Mouse (Mus musculus) hindbrain, embryonic 10.5 days (tissue): ENCODE results near the gene Npas2. TPM values are rescaled to one million over a fixed set of nuclear protein-coding genes. Genes with fewer than 3 reads are reported as not detected.
A peak's percentile ranks its signal among the peaks of the same experiment; 100 is the strongest.

ENCODE experiments used
- DNase-seq: peaks from one replicate; pipeline ENCODE4 v3.0.0-alpha.2; 2017; ENCODE audit warnings: low spot score
- H3K27ac ChIP-seq: fragments of 300-500 bp; sonication (generic); 2 replicates; pipeline ENCODE4 v1.5.1; 2016; ENCODE audit warnings: mild to moderate bottlenecking, moderate library complexity
- H3K27me3 ChIP-seq: fragments of 300-500 bp; sonication (generic); 2 replicates; pipeline ENCODE4 v1.6.1; 2016; ENCODE audit warnings: mild to moderate bottlenecking; ENCODE audit not compliant: poor library complexity, insufficient read depth, severe bottlenecking
- H3K36me3 ChIP-seq: fragments of 300-500 bp; sonication (generic); 2 replicates; pipeline ENCODE4 v1.6.1; 2016; ENCODE audit warnings: mild to moderate bottlenecking, moderate library complexity
- H3K4me1 ChIP-seq: fragments of 300-500 bp; sonication (generic); replicated peaks from 2 replicates; pipeline ENCODE4 v1.6.1; 2016; ENCODE audit warnings: mild to moderate bottlenecking
- H3K4me3 ChIP-seq: fragments of 300-500 bp; sonication (generic); 2 replicates; pipeline ENCODE4 v1.5.1; 2016; ENCODE audit warnings: mild to moderate bottlenecking, moderate library complexity
- H3K9me3 ChIP-seq: fragments of 300-500 bp; sonication (generic); 2 replicates; pipeline ENCODE4 v1.6.1; 2016; ENCODE audit warnings: mild to moderate bottlenecking, moderate library complexity
- WGBS: fragments of 180-500 bp; shearing (Covaris S2); methylation state at CpG from one replicate; pipeline ENCODE4 v1.1.7; 2016; 5-methylcytosine and 5-hydroxymethylcytosine counted together
- polyA plus RNA-seq: library from polyadenylated mRNA; unstranded; fragments of >200 nt; fragmentation: Nextera tagmentation; extraction: Ambion mirVana; gene quantifications from 2 replicates; pipeline ENCODE4 v1.2.1, GENCODE M21; 2016

Npas2 gene
- polyA plus RNA-seq, 1 experiment from 2014 or later = 0.21 TPM

DNA sequence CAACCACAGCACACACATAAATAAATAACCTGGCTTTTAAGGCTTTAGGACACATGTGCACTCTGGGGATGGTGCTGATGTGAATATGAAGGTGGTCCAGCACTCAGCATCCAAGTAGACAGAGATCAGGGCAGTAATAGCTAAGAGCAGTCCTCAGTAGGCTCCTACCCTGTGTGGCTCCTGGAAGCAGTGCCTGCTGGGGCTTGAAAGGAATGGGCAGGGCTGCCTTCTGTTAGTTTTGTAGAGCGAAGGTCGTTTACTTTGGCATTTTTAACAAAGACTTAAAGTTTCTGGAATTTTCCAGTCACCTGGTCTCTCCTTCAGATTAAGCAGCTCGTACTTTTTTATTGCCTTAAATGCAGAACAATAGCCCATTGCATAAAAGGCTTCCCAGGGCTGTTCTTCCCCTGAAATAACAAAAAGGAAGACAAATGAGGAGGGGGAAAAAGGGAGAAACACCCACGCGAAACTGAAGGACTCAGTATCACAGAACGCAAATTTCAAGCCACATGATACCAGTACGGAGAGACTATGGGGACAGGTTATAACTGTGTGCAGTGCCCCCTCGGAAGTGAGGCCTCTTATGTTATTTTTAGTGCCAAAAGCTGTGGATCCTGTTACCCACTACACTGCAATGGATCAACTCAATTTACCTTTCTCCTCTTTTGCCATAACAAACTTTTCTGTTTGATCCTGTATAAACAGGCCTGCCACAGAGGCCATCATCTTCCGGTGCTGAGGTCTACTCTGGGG, 44.1 kb downstream of the Npas2 start:
- H3K9me3 ChIP-seq = no peaks in the 10 kb centered on the region
- no peaks in the 10 kb centered on the region for H3K4me1 ChIP-seq
- no peak overlapping the region for H3K4me3 ChIP-seq
- no peak overlapping the region for H3K27ac ChIP-seq
- DNase-seq = no peak
- 69% methylated on average over 9 of the region's 9 CpGs for WGBS
- H3K36me3 ChIP-seq = no peaks in the 10 kb centered on the region
- H3K27me3 ChIP-seq = no peaks in the 10 kb centered on the region

DNA sequence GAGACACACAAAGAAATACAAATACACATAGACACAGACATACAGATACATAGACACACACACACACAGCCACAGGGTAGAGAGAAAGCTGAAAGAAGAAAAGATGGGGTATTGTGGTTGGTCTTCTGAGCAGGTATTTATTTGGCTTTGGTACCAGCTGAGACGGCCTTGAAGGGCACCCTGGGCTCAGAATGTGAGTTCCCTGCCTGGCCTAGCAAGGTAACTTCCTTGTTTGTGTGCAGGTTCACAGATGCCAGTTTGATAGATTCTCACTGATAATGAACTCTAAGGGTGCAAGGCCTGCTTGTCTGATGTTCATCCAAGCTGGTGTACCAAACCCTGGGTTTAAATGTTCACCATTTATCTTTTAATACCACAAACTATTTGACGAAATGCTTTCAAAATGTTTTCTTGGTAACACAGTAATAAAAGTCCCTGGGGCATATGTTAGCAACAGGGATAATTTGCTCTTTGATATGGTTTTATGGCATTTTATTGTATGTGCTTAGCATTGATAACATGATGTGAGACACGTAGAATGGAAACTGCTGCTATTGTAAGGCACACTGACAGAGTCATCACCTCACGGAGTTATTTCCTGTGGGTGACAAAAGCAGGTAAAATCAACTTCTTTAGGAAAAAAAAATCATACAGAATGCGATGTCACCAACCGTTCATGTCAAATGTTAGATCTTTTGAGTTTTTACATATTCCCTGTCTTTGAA, 47.5 kb downstream of the Npas2 start:
- DNase-seq = no peak
- Histone ChIP-seq H3K9me3 (no peaks in the 10 kb centered on the region), H3K4me3 (no peak overlapping the region), H3K27me3 (no peaks in the 10 kb centered on the region), H3K27ac (no peak overlapping the region), H3K36me3 (no peaks in the 10 kb centered on the region), H3K4me1 (no peaks in the 10 kb centered on the region)
- whole genome bisulfite sequencing = 89% methylated on average over 6 of the region's 6 CpGs

- Histone ChIP-seq H3K9me3 (no peaks in the 10 kb centered on the region), H3K27ac (no peak overlapping the region), H3K4me3 (no peak overlapping the region), H3K36me3 (no peaks in the 10 kb centered on the region), H3K4me1 (no peaks in the 10 kb centered on the region), H3K27me3 (no peaks in the 10 kb centered on the region)
- 48% methylated on average over 1 of the region's 1 CpGs for WGBS
- no peak for DNase-seq
Measured at GRCm38 (mm10) chr1:39244726-39245125, 51.2 kb downstream of the Npas2 start.

DNA sequence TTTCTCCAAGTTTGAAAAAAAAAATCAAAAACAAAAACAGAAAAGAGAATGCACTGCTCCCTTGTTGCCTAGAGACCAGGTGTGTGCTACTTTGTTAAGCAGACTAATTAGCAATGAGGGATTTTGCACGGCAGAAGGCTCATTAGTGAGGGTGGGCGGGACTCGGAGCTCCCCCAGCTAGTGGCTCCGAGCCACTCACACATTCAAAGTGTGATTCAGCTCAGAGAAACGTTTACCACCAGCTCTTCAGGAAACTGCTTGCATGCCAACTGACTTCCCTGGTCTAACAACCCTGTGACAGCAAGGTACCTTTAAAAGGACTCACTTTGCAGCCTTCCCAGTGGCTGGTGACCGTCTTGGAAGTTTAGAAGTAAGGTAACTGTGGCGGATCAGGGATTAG, 58.1 kb downstream of the Npas2 start:
- no peaks in the 10 kb centered on the region for H3K27me3 ChIP-seq
- H3K4me1 ChIP-seq = no peaks in the 10 kb centered on the region
- no peak for DNase-seq
- no peaks in the 10 kb centered on the region for H3K9me3 ChIP-seq
- H3K4me3 ChIP-seq = no peak overlapping the region
- 50% methylated on average over 7 of the region's 7 CpGs for WGBS
- no peaks in the 10 kb centered on the region for H3K36me3 ChIP-seq
- H3K27ac ChIP-seq = no peak overlapping the region

DNA sequence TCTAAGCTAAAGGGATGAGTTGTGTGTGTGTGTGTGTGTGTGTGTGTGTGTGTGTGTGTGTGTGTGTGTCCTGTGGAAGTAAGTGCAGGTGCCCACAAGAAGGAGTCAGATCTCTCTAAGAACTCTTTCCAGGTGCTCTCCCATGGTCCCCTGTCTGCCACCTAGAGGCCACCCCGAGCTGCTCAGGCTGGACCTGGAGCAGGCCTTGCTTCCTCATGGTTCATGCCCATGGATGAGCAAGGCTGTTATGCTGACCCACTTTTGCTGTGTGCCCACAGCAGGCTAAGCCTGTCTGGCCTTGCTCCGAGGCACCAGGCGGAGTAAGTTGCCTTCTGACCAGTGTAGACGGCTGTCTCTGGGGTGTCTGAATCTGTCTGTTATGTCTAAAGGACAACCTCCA, 60.2 kb downstream of the Npas2 start:
- Histone ChIP-seq H3K36me3 (no peaks in the 10 kb centered on the region), H3K27ac (no peak overlapping the region), H3K4me3 (no peak overlapping the region), H3K27me3 (no peaks in the 10 kb centered on the region), H3K9me3 (peaks cover 4% of the 10 kb centered on the region; the same call in 1 of the 2 replicates), H3K4me1 (no peaks in the 10 kb centered on the region)
- WGBS = 82% methylated on average over 4 of the region's 4 CpGs
- peak; percentile 11 for DNase-seq

DNA sequence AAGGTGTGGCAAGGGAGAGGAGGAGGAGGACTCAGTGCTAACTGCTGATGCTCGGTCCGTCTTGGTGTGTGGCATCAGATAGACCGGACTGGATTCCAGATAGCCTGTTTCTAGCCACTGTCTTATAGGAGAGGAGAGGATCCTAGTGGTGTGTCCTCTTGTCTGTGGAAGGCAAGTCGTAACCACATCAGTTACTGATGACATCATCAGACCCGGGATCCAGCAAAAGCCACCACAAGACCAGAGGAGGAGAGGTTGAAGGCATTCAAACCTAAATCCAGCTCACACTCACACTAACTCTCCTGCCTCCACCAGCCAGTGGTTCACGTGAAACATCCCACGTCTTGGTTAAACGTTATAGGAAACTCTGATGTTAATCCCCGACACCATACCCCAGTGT, 62.5 kb downstream of the Npas2 start:
- no peak overlapping the region for H3K27ac ChIP-seq
- no peaks in the 10 kb centered on the region for H3K27me3 ChIP-seq
- no peak for DNase-seq
- no peaks in the 10 kb centered on the region for H3K4me1 ChIP-seq
- WGBS = 92% methylated on average over 9 of the region's 9 CpGs
- no peaks in the 10 kb centered on the region for H3K36me3 ChIP-seq
- H3K4me3 ChIP-seq = no peak overlapping the region
- H3K9me3 ChIP-seq = peaks cover 6% of the 10 kb centered on the region; the same call in 1 of the 2 replicates

- H3K9me3 ChIP-seq = peaks cover 6% of the 10 kb centered on the region; the same call in 1 of the 2 replicates
- no peak overlapping the region for H3K27ac ChIP-seq
- H3K4me1 ChIP-seq = no peaks in the 10 kb centered on the region
- DNase-seq = no peak
- H3K4me3 ChIP-seq = no peak overlapping the region
- 84% methylated on average over 8 of the region's 8 CpGs for WGBS
- H3K36me3 ChIP-seq = no peaks in the 10 kb centered on the region
- H3K27me3 ChIP-seq = no peaks in the 10 kb centered on the region
Measured at GRCm38 (mm10) chr1:39256513-39257330, 63.2 kb downstream of the Npas2 start.

GRCm38 (mm10) chr1:39257331-39257594, 63.7 kb downstream of the Npas2 start:
- no peak for DNase-seq
- no peak overlapping the region for H3K4me3 ChIP-seq
- WGBS = 79% methylated on average over 3 of the region's 3 CpGs
- H3K27me3 ChIP-seq = no peaks in the 10 kb centered on the region
- H3K27ac ChIP-seq = no peak overlapping the region
- peaks cover 6% of the 10 kb centered on the region; the same call in 1 of the 2 replicates for H3K9me3 ChIP-seq
- no peaks in the 10 kb centered on the region for H3K4me1 ChIP-seq
- no peaks in the 10 kb centered on the region for H3K36me3 ChIP-seq

- Histone ChIP-seq H3K36me3 (no peaks in the 10 kb centered on the region), H3K4me3 (no peak overlapping the region), H3K27me3 (no peaks in the 10 kb centered on the region), H3K9me3 (peaks cover 6% of the 10 kb centered on the region; the same call in 1 of the 2 replicates), H3K27ac (no peak overlapping the region), H3K4me1 (no peaks in the 10 kb centered on the region)
- 75% methylated on average over 3 of the region's 3 CpGs for WGBS
- no peak for DNase-seq
Measured at GRCm38 (mm10) chr1:39259668-39260067, 66.1 kb downstream of the Npas2 start.

- 81% methylated on average over 8 of the region's 8 CpGs for WGBS
- no peak for DNase-seq
- H3K36me3 ChIP-seq = no peaks in the 10 kb centered on the region
- H3K27me3 ChIP-seq = no peaks in the 10 kb centered on the region
- no peak overlapping the region for H3K4me3 ChIP-seq
- H3K27ac ChIP-seq = no peak overlapping the region
- no peaks in the 10 kb centered on the region for H3K4me1 ChIP-seq
- H3K9me3 ChIP-seq = peaks cover 6% of the 10 kb centered on the region; the same call in 1 of the 2 replicates
Measured at GRCm38 (mm10) chr1:39260183-39260978, 66.8 kb downstream of the Npas2 start.

DNA sequence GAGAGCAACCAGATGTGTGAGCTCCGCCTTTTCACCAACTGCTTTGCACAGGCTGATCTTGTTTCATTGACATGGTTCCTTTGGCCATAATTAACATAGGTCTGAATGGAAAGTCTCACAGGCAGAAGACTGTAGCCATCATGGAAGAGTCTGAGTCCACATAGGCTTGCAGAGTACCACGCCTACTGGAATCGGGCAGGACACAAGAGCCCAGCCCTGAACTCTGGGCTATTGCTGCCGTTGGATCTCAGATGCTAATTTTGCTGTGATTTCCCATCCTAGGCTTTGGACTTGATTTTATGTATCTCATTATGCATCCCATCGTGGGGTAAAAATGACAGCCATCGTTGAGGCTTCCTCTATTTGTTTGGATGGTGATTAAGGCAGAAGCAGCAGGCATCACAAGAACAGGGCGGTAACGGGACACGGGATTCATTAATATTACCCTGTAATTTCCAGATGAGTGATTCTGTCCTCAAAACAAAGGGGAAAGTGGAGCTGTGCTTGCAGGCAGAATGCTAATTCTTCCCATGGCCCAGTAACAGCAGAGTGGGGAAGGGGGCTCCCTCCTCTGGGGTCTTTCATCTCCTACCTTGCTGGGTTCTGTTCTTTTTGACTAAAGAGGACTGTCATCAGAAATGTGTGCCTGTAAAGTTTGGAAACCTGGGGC, 73.4 kb downstream of the Npas2 start:
- DNase-seq = no peak
- WGBS = 77% methylated on average over 9 of the region's 9 CpGs
- Histone ChIP-seq H3K9me3 (no peaks in the 10 kb centered on the region), H3K4me1 (peaks cover 10% of the 10 kb centered on the region; the same call in 1 of the 2 replicates), H3K4me3 (no peak overlapping the region), H3K36me3 (no peaks in the 10 kb centered on the region), H3K27ac (no peak overlapping the region), H3K27me3 (no peaks in the 10 kb centered on the region)

- Histone ChIP-seq H3K36me3 (no peaks in the 10 kb centered on the region), H3K4me1 (no peaks in the 10 kb centered on the region), H3K27ac (no peak overlapping the region), H3K27me3 (no peaks in the 10 kb centered on the region), H3K9me3 (0 out of 2 replicates have a peak, but pooled peaks cover 3% of the 10 kb centered on the region), H3K4me3 (no peak overlapping the region)
- no peak for DNase-seq
- WGBS = 81% methylated on average over 6 of the region's 6 CpGs
Measured at GRCm38 (mm10) chr1:39272976-39273375, 79.4 kb downstream of the Npas2 start.
